Comparison of ENCODE assay signal across 17 mouse cellular contexts in genomic region chr6:51578415-51578814, GRCm38 (mm10).
"Had no signal": no experiment of that assay in that cellular context is flagged by ENCODE, and none has a peak within 500 bp of the region (broad histone marks: within the 10 kb centered on the region; RNA-seq: fewer than 3 reads in every experiment).

No protein-coding gene starts in this region.

- DNase-seq: lung, adult 2 months; lung, postnatal 14 days; lung, postnatal 36 days; right cerebral cortex, postnatal 14 days; thymus, adult 2 months; thymus, postnatal 25 days; thymus, postnatal 4 days had no signal

- H3K9me3 ChIP-seq: liver, embryonic 15.5 days; lung, embryonic 15.5 days; megakaryocyte, embryonic 14.5 days; midbrain, embryonic 13.5 days; midbrain, embryonic 15.5 days; neural tube, embryonic 12.5 days; stomach, embryonic 15.5 days had no signal

- H3K4me3 ChIP-seq: liver, embryonic 15.5 days; lung, embryonic 15.5 days; megakaryocyte, embryonic 14.5 days; midbrain, embryonic 13.5 days; midbrain, embryonic 15.5 days; neural tube, embryonic 12.5 days; stomach, embryonic 15.5 days had no signal

- H3K27ac ChIP-seq: liver, embryonic 15.5 days; lung, embryonic 15.5 days; macrophage; midbrain, embryonic 13.5 days; midbrain, embryonic 15.5 days; neural tube, embryonic 12.5 days; stomach, embryonic 15.5 days; stomach, postnatal 0 days had no signal

- ATAC-seq: lung, postnatal 0 days; midbrain, embryonic 13.5 days; midbrain, embryonic 15.5 days had no signal

- H3K9ac ChIP-seq: liver, embryonic 15.5 days; lung, embryonic 15.5 days; midbrain, embryonic 13.5 days; midbrain, embryonic 15.5 days; neural tube, embryonic 12.5 days; stomach, embryonic 15.5 days had no signal

- H3K4me1 ChIP-seq: liver, embryonic 15.5 days; megakaryocyte, embryonic 14.5 days; stomach, embryonic 15.5 days had no signal

- H3K4me2 ChIP-seq: liver, embryonic 15.5 days; lung, embryonic 15.5 days; midbrain, embryonic 13.5 days; midbrain, embryonic 15.5 days; neural tube, embryonic 12.5 days; stomach, embryonic 15.5 days had no signal

- H3K27me3 ChIP-seq: liver, embryonic 15.5 days; lung, embryonic 15.5 days; midbrain, embryonic 13.5 days; midbrain, embryonic 15.5 days; neural tube, embryonic 12.5 days; stomach, embryonic 15.5 days had no signal

- H3K36me3 ChIP-seq: liver, embryonic 15.5 days; lung, embryonic 15.5 days; midbrain, embryonic 15.5 days; neural tube, embryonic 12.5 days; stomach, embryonic 15.5 days had no signal
